Mouse (Mus musculus) urinary bladder, postnatal 10 days (tissue): ENCODE data around the gene Pfdn2.

Experiments used
- DNase-seq: peaks from one replicate; pipeline ENCODE4 v3.0.0; 2022; ENCODE audit warnings: low spot score

The Pfdn2 gene

DNA sequence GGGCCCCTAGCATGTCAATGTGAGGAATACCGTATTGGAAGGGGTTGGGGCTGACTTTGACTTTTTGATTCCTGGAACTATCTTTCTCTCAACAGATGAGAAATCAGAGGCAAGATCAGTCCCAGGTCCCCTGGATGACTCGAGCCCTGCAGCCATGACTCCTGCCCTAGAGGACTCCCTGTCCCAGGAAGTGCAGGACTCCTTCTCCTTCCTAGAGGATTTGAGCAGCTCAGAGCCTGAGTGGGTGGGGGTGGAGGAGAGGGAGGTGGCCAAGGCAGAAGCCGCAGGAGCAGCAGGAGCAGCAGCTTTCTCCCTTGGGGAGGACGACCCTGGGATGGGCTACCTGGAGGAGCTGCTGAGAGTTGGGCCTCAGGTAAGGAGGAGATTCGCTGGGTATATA, 61.8 kb downstream of the Pfdn2 start:
- no peak for DNase-seq
